Mouse (Mus musculus) lung, postnatal 10 days (tissue): ENCODE data around the gene Snx13.

Experiments
- DNase-seq: peaks from one replicate; pipeline ENCODE4 v3.0.0; 2021

Snx13 gene

DNA sequence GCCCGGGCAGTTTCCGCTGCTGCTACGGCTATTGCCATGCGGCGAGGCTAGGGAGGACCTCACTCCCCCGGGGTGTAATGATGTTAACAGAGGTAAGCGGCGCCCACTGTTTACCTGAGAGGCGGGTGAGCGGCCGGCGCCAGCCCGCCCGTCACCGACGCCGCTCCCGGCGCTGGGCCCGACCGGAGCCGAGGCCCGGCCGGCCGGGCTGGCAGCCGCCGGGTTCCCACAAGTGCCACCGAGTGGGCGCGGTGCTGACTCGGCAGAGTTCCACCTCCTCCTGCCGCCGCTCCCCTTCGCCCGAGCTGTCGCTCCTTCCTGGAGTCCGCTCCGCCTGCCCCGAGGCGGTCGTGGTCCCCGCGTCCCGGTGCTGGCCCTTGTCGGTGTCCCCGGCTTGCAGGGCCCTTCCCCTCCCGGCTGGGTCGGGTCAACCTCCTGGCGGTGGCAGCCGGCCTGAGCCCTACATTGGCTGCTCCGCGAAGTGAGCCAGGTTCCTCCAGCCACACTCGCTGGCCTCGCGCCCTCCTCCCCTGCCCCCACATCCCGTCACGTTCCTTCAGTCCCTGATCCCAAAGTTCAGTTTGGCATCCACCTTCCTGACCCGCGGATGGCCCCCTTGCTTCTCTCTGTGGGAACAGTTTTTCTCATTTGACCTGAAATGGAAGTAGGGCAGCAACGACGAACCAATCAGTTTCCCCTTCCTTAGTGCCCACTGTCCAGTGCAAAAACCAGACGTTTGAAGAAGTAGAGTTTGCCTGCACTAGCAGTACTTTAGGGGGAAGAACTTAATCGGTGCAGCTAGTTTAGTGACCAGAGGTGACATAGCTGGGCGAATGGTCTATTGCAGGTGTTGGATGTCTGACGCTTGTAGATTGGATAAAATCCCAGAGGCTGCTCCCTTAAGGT lies 587 bp downstream of the Snx13 start:
- peak; percentile 77 for DNase-seq

DNA sequence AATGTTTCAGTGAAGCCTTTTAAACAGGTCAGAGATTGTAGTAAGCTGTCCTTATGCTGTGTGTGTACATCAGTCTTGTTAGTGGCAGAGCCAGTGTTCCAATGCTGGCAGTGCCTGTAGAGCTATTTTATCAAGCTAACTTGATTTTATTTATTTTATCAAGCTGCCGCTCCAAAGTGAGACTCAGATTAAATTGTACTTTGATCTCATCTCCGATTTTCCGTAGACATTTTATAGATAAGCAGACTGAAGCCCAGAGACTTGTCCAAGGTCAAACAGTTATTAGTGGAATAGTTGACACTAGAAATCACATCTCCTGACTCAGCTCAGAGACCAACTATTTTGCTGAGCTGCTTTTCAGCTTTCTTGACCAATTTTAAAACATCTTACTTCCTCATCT lies 1.9 kb downstream of the Snx13 start:
- no peak for DNase-seq

DNA sequence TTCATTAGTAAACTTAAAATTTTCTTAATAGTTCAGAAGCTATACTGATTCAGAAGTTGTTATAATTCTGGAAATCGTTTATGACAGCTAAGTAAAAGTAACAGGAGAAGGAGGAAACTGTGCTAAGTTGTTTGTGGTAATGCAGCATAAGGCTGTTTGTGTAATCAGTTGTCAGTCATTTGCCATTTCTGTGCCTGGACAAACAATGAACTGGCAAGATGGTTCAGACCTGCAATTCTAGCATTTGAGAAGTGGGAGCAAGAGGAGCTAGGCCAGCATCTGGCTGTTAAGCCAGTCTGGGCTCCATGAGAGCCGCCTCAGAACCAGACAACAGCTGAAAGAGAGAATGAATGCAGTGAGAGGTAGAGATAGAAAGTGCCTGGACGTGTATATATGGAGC lies 3.5 kb downstream of the Snx13 start:
- no peak for DNase-seq

DNA sequence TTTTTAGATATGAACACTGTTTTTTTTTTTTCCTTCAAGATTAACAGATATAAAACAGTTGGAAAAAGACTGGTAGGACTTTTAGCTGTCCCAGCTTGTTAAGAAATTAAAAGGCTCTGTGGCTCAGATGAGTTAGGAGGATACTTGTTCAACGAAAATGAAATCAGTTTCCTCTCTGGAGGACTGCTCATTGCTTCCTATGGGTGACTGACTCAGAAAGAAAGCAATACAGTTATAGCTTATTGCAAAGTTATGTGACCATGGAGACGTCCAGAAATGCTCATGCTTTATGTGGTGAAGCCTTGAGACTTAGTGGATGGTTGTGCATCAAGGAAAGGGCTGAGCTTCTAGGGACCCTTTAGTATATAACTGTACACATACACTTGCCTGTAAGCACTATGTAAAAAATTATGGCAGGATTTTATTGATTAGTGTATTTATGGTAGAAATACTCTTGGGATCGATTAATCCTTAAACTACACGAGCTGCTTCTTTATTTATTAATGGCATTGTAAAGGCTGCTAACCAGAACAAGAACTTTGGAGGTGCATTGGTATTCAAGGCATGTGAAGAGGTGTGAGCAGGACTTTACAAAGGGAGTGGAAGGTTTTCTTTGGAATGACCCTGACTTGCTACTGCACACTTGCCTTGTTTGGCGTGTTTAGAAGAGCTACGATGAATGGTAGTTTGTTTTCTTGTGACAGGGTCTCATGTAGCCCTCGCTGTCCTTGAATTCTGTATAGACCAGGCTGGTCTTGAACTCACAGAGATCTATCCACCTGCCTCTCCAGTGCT lies 4.2 kb downstream of the Snx13 start:
- no peak for DNase-seq

DNA sequence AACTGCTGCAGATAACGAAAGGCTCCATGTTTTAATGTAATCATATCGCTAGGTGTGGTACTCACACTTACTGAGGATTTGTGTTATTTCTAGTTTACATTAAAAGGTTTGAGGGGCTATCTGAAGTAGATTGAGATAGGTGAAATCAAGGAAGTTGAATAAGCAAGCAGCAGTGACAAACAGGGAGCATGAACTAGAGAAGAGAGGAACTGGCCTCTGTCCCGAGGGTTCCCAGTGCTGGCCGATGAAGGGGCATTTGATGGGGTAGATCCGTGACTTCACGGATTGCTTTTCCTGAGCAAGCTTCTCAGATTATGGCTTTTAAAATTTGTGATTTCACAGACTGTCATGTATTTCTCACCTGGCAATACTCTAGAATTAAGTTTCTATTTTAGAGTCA lies 7.4 kb downstream of the Snx13 start:
- DNase-seq, result no peak

DNA sequence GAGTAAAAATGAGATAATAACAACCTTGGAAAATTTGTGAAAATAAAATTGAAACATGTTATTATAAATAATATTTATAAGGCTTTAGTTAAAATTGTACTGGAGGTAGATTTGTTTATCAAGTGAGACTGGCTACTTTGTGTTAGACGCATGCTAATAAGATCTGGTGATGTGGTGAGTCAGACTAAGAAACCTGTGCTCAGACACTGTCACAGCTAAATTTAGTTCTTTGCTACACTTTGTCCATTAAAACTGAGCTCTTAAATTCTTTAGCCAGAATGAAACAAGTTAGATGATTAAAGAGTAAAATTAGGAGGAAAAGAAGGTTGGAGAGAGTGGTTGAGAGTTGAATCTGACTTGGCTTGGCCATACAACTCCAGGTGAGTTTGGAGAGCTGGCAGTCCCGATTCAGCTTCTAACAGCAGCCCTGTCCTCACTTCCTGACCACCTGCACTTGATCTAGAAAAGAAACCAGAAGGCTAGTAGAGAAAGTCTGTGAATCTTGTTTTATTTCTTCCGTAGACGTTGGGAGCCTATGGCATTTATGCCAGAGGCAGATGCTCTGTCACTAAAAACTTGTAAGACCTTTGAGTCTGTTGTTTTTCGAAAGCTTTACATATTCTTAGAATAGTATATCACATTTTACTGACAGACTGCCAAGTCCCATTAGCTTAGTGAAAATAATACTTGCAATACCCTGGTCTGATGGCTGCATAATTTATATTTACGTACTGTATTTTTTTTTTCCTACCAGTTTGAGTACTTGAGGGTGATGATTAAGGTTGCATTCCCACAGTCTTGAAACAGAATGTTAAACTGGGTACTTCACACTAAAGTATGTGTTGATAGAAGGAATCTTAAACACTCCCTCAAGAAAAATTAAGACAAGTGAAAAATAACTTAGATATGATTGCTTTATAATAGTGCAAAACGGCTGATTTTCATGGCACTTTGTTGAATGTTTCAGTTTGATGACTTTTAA lies 8.4 kb downstream of the Snx13 start:
- DNase-seq, result no peak

DNA sequence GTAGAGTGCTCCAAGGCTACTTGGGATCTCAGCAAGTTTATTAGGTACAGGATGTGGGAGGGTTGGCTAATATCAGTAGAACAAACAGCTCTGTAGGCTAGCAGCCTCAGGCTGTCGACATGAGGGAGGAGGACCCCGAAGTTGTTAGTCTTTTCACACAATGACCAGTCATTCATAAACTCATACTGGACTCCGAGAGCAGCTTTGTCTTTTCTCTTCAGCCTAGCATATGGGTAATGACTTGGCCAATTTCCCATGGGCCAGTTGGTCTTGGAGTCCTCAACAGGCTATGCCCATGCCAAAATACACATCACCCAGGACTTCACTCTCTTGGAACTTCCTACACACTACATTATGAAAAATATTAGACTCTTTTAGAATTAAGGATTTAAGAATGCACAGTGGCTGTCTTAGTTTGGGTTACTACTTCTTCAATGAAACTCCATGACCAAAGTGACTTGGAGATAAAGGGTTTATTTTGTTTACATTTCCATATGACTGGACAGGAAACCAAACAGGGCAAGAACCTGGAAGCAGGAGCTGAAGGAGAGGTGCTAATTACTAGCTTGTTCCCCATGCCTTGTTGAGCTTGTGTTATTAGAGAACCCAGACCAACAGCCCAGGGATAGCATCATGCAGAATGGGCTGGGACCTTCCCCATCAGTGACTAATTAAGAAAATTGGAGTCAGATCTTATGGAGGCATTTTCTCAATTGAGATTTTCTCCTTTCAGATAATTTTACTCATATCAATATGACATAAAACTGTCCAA lies 16.9 kb downstream of the Snx13 start:
- DNase-seq, result no peak

DNA sequence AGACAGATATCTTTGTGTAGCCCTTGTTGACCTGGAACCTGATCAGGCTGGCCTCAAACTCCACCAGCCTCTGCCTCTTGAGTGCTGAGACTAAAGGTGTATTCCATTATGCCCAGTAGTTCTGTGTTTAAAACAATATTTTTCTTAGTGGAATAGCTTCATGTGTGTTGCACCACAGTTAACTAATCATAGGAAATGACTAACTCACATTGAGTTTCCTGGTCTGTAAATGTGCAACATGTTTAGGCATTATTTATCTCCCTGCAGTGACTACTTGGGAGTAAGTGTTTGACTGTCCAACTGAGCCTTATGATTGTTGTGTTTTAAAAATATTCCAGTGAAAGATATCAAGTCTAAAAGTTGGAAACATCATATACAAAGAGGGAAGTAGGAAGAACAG lies 20.6 kb downstream of the Snx13 start:
- no peak for DNase-seq

DNA sequence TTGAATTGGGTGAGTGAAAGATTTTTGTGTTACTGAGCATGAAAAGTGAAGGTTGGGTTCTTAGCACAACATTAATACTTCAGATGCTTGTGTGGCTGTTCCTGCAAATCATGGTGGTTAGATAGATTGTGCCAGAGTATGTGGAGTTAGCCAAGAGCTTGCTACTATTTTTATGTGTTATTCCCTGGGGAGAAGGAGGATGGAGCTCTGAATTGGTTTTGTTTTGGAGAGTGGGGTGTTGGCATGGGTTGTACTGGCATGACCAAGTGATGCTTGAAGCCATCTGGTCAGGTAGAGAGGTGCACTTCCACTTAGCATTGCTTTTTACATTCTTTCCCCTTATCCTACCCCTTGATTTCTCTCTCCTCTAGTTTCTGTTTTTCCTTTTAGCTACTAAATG lies 24.4 kb downstream of the Snx13 start:
- no peak for DNase-seq

DNA sequence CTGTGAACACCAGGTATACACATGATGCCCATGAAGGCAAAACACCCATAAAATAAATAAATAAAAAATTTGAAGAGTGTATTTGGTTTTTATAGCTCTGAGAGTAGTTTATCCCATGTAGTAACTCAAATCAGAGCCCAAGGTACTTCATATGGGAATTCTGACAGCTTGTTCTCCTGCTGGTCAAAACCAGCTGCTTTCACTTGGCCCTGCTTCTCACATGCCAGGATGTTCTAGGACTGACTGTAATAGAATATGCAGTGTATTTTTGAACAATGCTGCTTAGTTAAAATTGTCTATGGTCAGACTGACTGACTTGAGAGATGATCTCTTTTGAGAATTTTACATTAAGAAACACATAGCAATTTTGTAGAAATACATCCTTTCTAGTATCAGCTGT lies 25.2 kb downstream of the Snx13 start:
- no peak for DNase-seq

DNA sequence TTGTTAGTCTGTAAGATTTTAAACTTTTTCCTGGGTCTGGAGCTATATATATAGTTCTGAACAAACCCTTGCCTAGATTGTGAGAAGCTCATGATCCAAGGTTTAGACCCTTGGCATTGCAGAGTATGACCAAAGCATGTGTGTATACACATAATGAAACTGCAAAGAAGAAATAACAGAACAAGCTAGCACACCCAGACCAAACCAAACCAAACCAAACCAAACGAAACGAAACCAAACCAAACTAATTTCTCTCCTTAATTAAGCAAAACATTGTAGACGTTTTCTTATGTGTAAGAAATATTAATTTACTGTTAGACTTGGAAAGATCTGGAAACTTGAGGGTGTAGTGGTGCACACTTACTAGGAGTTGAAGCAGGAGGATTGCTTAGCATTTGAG lies 29.0 kb downstream of the Snx13 start:
- DNase-seq, result no peak

DNA sequence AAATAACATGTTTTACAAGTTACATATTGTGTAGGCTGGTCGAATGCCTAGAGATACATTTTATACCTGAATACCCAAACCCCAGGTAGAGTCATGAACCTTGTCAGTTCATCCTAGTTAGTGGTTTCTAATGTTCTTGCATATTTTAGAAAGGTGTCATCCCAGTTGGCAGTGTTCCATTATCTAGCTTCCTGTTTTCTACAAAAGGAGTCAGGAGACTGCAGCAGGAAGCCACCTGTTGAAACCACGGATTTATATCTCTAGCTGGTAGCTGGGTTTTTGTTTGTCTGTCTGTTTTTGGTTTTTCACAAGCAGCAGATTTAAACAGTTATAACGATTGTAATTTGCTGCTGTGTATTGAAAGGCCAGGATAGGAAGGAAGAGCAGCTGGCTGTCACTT lies 76.6 kb downstream of the Snx13 start:
- DNase-seq, result no peak

DNA sequence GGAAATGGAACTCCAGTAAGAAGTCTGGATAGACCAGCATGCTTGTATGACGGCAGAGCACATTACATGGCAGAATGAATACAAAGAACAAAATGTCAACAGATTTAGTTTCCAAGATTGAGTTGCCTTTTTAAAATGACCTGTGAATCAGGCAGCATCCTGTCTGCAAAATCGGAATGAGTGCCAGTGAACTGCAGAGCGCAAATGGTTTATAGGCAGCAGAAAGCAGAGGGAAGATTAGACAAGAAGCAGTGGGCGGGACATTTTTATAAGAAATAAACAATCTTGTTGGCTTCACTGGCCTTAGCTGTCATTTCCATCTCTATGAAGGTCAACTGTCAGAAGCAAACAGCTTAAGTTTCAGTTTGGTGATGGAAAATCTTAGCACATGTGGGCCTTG lies 106.2 kb downstream of the Snx13 start:
- DNase-seq, result peak; percentile 11

DNA sequence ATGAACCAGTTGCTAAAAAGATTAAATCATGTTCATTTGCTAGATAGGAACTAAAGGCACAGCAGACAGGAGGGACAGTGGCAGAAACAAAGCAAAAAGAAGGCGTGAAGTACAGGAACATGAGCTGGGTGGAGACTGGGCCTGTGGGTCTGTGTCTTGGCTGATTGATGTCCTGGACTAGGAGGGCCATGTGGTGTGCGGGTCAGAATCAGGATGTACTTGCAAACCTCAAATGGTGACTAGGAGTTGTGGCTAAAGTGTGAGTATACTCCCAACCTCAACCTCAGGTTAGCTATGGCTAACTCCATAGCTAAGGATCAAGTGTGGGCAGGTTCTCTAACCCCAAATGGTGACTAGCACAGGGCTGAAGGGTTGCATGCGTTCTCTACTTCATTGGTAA lies 107.2 kb downstream of the Snx13 start:
- no peak for DNase-seq

DNA sequence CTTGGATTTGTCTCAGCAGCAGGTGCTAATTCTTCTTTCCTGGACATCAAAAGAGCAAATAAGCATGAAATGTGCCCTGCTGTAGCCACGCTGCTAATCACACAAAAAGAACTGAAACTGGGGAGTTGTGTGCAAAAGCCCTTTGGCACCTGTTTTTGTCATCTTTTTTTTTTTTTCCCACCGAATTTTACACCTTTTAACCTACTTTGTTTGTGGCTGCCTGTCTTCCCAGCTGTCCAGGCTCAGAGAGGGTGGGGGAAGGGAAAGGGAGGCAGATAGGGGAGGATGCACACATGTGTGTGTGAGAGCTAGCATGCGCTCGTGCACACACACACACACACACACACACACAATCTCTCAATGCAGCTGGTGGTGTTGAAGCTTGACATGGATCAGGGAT lies 110.3 kb downstream of the Snx13 start:
- DNase-seq, result no peak

DNA sequence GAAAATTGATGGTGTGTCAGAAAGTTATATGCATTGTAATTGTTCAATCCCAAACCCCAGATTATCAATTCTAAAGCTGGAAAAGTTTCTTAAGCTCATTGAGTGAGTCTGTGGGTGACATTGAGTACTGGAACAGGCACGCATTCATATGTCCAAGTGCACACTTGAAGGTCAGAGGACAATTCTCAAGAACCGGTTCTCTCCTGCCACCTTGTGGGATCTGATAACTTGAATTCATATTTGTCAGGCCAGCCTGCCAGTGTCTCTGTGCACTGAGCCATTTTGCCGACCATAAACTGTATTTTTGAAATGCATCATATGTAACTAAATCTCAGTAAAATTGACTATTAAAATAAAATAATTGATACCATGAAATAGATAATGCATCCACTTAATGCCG lies 114.7 kb downstream of the Snx13 start:
- peak; percentile 12 for DNase-seq

DNA sequence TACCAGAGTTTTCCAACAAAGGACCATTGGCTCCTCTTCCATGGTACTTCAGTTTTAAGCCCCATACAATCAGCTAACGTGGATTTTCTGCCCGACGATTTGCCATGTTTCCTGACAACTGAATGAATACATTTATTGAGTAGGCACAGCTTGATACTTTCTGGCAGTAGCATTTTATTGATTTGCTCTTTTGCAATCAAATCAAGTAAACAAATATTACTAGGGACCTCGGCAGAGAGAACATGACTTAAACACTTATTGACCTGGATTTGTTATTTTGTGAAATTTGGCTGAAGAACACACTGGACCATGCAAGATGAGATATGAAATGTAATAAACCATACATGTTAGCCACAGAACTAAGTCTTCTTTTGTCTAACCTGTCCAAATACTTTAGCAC lies 123.3 kb downstream of the Snx13 start:
- DNase-seq, result no peak

DNA sequence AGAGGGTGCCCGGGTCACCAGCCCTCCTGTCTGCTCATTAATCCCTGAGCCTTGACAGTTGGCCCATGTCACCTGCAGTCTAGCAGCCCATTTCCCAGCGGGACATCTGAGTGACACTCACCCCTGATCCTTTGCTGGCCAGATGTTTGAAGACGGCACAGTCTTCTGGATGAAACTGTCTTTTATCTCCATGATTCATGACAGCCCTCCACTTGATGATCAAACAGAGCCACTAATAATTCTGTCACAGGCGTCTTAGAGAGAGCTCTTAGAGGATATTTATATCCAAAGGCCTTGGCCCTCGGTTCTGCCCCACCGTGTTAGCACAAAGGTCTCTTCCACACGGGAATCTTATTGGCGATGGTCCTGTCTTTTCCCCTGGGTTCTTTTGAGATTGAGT lies 129.0 kb downstream of the Snx13 start:
- no peak for DNase-seq

DNA sequence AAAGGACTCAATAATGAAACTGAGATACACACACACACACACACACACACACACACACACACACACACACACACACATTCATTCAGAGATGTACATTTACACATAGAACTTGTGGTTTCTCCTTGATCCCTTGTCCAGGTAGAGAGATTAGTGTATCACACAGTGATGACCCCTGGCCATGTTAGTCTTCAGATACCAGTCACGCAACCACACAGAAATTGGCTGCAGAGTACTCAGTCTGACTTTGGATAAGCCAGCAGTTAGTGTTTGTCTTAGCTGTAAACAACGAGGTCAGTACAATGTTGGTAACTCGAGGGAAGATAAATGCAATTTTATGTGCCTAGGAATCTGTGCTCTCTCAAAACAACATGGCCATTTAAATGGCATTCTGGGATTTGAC lies 129.6 kb downstream of the Snx13 start:
- DNase-seq, result no peak

DNA sequence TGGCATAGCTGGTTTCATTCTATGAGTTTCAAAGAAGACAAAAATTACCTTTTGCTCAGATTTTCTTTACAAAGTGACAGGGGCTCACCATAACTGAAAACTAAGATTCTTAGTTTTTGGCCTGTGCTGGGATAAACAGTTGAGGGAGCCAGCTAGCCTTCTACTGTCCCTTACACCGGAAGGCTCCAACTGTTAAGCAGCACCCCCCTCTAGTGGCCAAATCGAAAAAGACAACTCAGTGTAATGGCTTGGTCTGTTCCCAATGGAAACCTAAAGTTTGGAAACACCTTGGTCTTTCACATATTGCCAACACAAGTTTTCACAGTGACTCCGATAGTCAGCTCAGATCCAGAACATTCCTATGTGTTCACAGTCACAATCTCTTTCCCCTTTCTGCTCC lies 135.7 kb downstream of the Snx13 start:
- DNase-seq, result peak; percentile 88

DNA sequence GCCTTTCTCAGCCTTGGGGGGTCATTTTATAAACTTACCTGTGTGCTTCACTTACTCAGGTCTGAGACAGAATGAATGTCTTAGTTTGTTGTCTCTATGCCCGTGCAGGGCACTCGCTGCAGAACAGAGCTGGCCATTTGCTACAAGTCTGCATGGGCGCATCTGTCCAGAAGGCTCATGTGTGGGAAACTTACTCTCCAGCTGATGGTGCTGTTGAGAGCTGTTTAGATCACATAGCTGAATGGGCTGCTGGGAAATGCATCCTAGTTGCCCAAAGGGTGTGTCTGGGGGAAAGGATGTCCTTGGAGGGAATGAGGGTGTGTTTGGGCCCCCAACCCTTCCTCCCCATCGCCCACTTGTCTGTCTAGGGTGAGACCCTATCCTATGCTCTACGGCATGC lies 137.3 kb downstream of the Snx13 start:
- DNase-seq, result no peak

DNA sequence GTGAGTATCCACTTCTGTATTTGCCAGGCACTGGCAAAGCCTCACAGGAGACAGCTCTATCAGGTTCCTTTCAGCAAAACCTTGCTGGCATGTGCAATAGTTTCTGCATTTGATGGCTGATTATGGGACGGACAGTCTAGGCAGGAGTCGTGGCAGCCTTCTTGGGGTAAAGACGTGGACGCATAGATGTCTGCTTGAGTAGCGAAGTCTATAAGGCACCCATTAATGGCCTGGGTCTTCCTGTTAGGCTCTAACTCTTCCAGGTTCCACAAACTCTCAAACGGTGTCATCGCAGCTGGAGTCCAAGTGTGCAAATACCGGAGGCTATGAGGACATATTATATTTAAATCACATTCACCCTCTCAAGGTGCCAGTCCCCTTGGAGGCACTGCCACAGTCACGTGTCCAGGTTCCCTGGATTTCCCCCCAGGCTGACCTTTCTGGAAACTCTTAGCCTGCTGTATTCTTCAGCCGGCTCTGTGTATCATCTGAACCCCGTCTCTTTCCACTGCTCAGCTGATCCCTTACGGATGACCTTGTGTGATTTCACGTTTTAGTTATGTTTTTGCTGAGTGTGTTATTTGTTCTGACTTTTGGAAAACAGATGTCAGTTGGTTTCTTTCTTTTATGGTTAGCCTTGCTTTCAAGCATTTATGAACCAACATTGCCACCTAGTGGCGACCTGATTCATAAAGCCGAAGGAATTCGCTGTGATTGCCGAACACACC lies 144.9 kb downstream of the Snx13 start:
- peak; percentile 88 for DNase-seq
